Comparison of ENCODE assay signal across 8 mouse cellular contexts in genomic region chr1:191908906-191909305, GRCm38 (mm10). TPM values are rescaled to one million over a fixed set of nuclear protein-coding genes. Genes with fewer than 3 reads are reported as not detected.
DNase-seq lines count a peak whose midpoint lies in the region; ATAC-seq and TF ChIP-seq lines count a peak whose summit lies in the region.

No protein-coding gene starts in this region.

- WGBS in heart, embryonic 14.5 days = 92% methylated on average over 15 of the region's 15 CpGs
- 93% methylated on average over 15 of the region's 15 CpGs for WGBS in forebrain, embryonic 16.5 days
- WGBS in liver, embryonic 16.5 days (ENCODE audit: insufficient replicate concordance) = 84% methylated on average over 15 of the region's 15 CpGs

- H3K27ac ChIP-seq in heart, embryonic 14.5 days (replicated peaks in 1 of 2; ENCODE audit: control insufficient read depth in 1 of 2, insufficient read depth in 1 of 2, low read depth in 2 of 2, low read length in 2 of 2) = no peak overlapping the region
- no peak overlapping the region for H3K27ac ChIP-seq in forebrain, embryonic 16.5 days (ENCODE audit: low read length)
- no peak overlapping the region for H3K27ac ChIP-seq in liver, embryonic 16.5 days (ENCODE audit: low read length)

- peaks cover 33% of the 10 kb centered on the region for H3K36me3 ChIP-seq in heart, embryonic 14.5 days (ENCODE audit: control insufficient read depth, insufficient read depth, low read length)
- peaks cover 58% of the 10 kb centered on the region for H3K36me3 ChIP-seq in G1E (replicated peaks)
- peaks cover 3% of the 10 kb centered on the region; the same call in 1 of the 2 replicates for H3K36me3 ChIP-seq in forebrain, embryonic 16.5 days (ENCODE audit: control insufficient read depth, insufficient read depth)
- H3K36me3 ChIP-seq in liver, embryonic 16.5 days (ENCODE audit: control insufficient read depth, insufficient read depth) = peaks cover 11% of the 10 kb centered on the region

- H3K4me1 ChIP-seq in heart, embryonic 14.5 days (ENCODE audit: control insufficient read depth in 2 of 2, insufficient read depth in 2 of 2, low read length in 2 of 2) = peaks cover 24 to 52% of the 10 kb centered on the region in 2 experiments
- peaks cover 75% of the 10 kb centered on the region for H3K4me1 ChIP-seq in G1E (ENCODE audit: insufficient read depth, low read depth, low read length)
- peaks cover 37% of the 10 kb centered on the region for H3K4me1 ChIP-seq in forebrain, embryonic 16.5 days (replicated peaks; ENCODE audit: control insufficient read depth, insufficient read depth, low read length)
- peaks cover 44% of the 10 kb centered on the region for H3K4me1 ChIP-seq in liver, embryonic 16.5 days (ENCODE audit: control insufficient read depth, low read depth, low read length)

- no peaks in the 10 kb centered on the region for H3K9me3 ChIP-seq in heart, embryonic 14.5 days (ENCODE audit: control insufficient read depth, low read length)
- no peaks in the 10 kb centered on the region for H3K9me3 ChIP-seq in G1E (replicated peaks)
- no peaks in the 10 kb centered on the region for H3K9me3 ChIP-seq in forebrain, embryonic 16.5 days (ENCODE audit: control insufficient read depth, low read length)
- H3K9me3 ChIP-seq in liver, embryonic 16.5 days (replicated peaks; ENCODE audit: control insufficient read depth, low read length) = no peaks in the 10 kb centered on the region

- no peak for TF ChIP-seq CTCF in G1E (IDR thresholded peaks at IDR 0.05; ENCODE audit: low read depth, low read length)

- H3K4me3 ChIP-seq in heart, embryonic 14.5 days (ENCODE audit: control insufficient read depth in 1 of 2, insufficient read depth in 1 of 2, low read depth in 1 of 2, low read length in 2 of 2) = peak overlapping the region in 1 of 2 experiments; percentile 92; a peak in 1 of 4 replicates
- peak overlapping the region; percentile 100; the same call in 1 of the 2 replicates for H3K4me3 ChIP-seq in G1E (ENCODE audit: low read depth, low read length)
- H3K4me3 ChIP-seq in forebrain, embryonic 16.5 days (replicated peaks; ENCODE audit: low read length) = 0 out of 2 replicates have a peak overlapping the region, but pooled peaks have one; percentile 3
- peak overlapping the region; percentile 98 for H3K4me3 ChIP-seq in liver, embryonic 16.5 days (ENCODE audit: low read depth, low read length)

- no peak for ATAC-seq in heart, embryonic 14.5 days (ENCODE audit: insufficient number of reproducible peaks, insufficient read depth, low FRiP score, low read depth)
- ATAC-seq in G1E (ENCODE audit: extremely low read depth, insufficient number of reproducible peaks, low FRiP score, poor library complexity, severe bottlenecking) = no peak
- ATAC-seq in forebrain, embryonic 16.5 days = no peak
- no peak for ATAC-seq in liver, embryonic 16.5 days (ENCODE audit: low read depth)

- no peak overlapping the region for H3K9ac ChIP-seq in heart, embryonic 14.5 days (ENCODE audit: low read length)
- no peak overlapping the region for H3K9ac ChIP-seq in forebrain, embryonic 16.5 days (replicated peaks; ENCODE audit: low read depth, low read length)
- no peak overlapping the region for H3K9ac ChIP-seq in liver, embryonic 16.5 days (ENCODE audit: low read depth, low read length)

- H3K4me2 ChIP-seq in heart, embryonic 14.5 days (ENCODE audit: low read length) = peak overlapping the region; percentile 95
- no peak overlapping the region for H3K4me2 ChIP-seq in forebrain, embryonic 16.5 days (ENCODE audit: low read length)
- peak overlapping the region; percentile 93 for H3K4me2 ChIP-seq in liver, embryonic 16.5 days (ENCODE audit: low read depth, low read length)

- no peak for DNase-seq in heart, postnatal 36 days
- DNase-seq in G1E (ENCODE audit: low spot score) = no peak
- no peak for DNase-seq in cerebellum, adult 9-11 months
- DNase-seq in right cerebral cortex, postnatal 4 days = no peak
- no peak for DNase-seq in left cerebral cortex, adult 9 months (ENCODE audit: low spot score in 2 of 2)

- intact Hi-C loops in heart, postnatal 36 days (cut with DNase I) = loop anchor here (1.0 to 5.0 kb wide), 2 partner anchors 55 to 332 kb away; partner anchors contain the start of genes Dtl and Ints7

- H3K27me3 ChIP-seq in heart, embryonic 14.5 days (ENCODE audit: control insufficient read depth, insufficient read depth, low read length) = no peaks in the 10 kb centered on the region
- H3K27me3 ChIP-seq in G1E (ENCODE audit: insufficient read depth, low read length) = no peaks in the 10 kb centered on the region
- H3K27me3 ChIP-seq in forebrain, embryonic 16.5 days (replicated peaks; ENCODE audit: control insufficient read depth, insufficient read depth, low read length) = no peaks in the 10 kb centered on the region
- H3K27me3 ChIP-seq in liver, embryonic 16.5 days (ENCODE audit: control insufficient read depth, insufficient read depth, low read depth, low read length) = no peaks in the 10 kb centered on the region

RNA-seq across cellular contexts. Expression of gene Slc30a1, which starts 2.3 kb away (rescaled TPM):
- polyA plus RNA-seq in heart, embryonic 14.5 days (2014; fragmentation: Nextera tagmentation; extraction: Ambion mirVana) = 3.1 and 3.6 TPM in 2 replicates
- total RNA-seq in heart, postnatal 36 days (2021) = 10 to 100 TPM; 19.7 to 27.2 TPM
- total RNA-seq in G1E (2014; fragmentation: Nextera tagmentation) (12.0 and 14.4 TPM in 2 replicates), G1E (2017) (16.0 and 16.1 TPM in 2 replicates)
- 12.0 and 12.8 TPM in 2 replicates for polyA plus RNA-seq in G1E (2012)
- 2.4 and 2.7 TPM in 2 replicates for polyA plus RNA-seq in forebrain, embryonic 16.5 days (2015; fragmentation: Nextera tagmentation; extraction: Ambion mirVana)
- polyA plus RNA-seq in liver, embryonic 16.5 days (2015; fragmentation: Nextera tagmentation; extraction: Ambion mirVana) = 0.86 and 1.1 TPM in 2 replicates
